Mouse (Mus musculus) urinary bladder, adult 2 months (tissue): ENCODE measurements around the gene Pnpla3. TPM values are rescaled to one million over a fixed set of nuclear protein-coding genes. Genes with fewer than 3 reads are reported as not detected.

ENCODE experiments used
- DNase-seq: peaks from one replicate; pipeline ENCODE4 v3.0.0; 2022; ENCODE audit warnings: low spot score
- polyA plus RNA-seq: library from polyadenylated mRNA; depleted of rRNA; stranded (reverse); fragments of >200 nt; gene quantifications from 2 replicates; pipeline ENCODE4 v1.2.3, GENCODE M21; 2012

Gene Pnpla3
- polyA plus RNA-seq, 1 experiment = 23.6 TPM

GRCm38 (mm10) chr15:84171166-84171565 lies 3.5 kb downstream of the Pnpla3 start:
- no peak for DNase-seq

GRCm38 (mm10) chr15:84178733-84179132 lies 11.1 kb downstream of the Pnpla3 start:
- no peak for DNase-seq

GRCm38 (mm10) chr15:84182000-84182399 lies 14.4 kb downstream of the Pnpla3 start:
- DNase-seq = no peak

- no peak for DNase-seq
Measured at GRCm38 (mm10) chr15:84183967-84184366, 16.3 kb downstream of the Pnpla3 start.

- DNase-seq = no peak
Measured at GRCm38 (mm10) chr15:84186196-84186595, 18.6 kb downstream of the Pnpla3 start.

GRCm38 (mm10) chr15:84188887-84189530 lies 21.4 kb downstream of the Pnpla3 start:
- no peak for DNase-seq

GRCm38 (mm10) chr15:84189881-84190280 lies 22.2 kb downstream of the Pnpla3 start:
- DNase-seq = no peak

- no peak for DNase-seq
Measured at GRCm38 (mm10) chr15:84191724-84192057, 24.1 kb downstream of the Pnpla3 start.

GRCm38 (mm10) chr15:84192058-84192791 lies 24.6 kb downstream of the Pnpla3 start, which contains the start of gene Samm50:
Gene Samm50, plus strand, starts transcription at chr15:84192241.
- DNase-seq = peak; percentile 73

- no peak for DNase-seq
Measured at GRCm38 (mm10) chr15:84196486-84197165, 29.0 kb downstream of the Pnpla3 start.

GRCm38 (mm10) chr15:84207327-84207726 lies 39.7 kb downstream of the Pnpla3 start:
- DNase-seq = no peak

GRCm38 (mm10) chr15:84209517-84210412 lies 42.1 kb downstream of the Pnpla3 start:
- DNase-seq = no peak

GRCm38 (mm10) chr15:84210461-84210860 lies 42.8 kb downstream of the Pnpla3 start:
- no peak for DNase-seq

- no peak for DNase-seq
Measured at GRCm38 (mm10) chr15:84210941-84211340, 43.3 kb downstream of the Pnpla3 start.

- DNase-seq = no peak
Measured at GRCm38 (mm10) chr15:84211564-84211963, 43.9 kb downstream of the Pnpla3 start.

GRCm38 (mm10) chr15:84212031-84212755 lies 44.6 kb downstream of the Pnpla3 start:
- peak; percentile 75 for DNase-seq

- DNase-seq = no peak
Measured at GRCm38 (mm10) chr15:84212756-84213105, 45.1 kb downstream of the Pnpla3 start.

- no peak for DNase-seq
Measured at GRCm38 (mm10) chr15:84213162-84213739, 45.6 kb downstream of the Pnpla3 start.

- no peak for DNase-seq
Measured at GRCm38 (mm10) chr15:84214476-84214875, 46.8 kb downstream of the Pnpla3 start.

GRCm38 (mm10) chr15:84215273-84215672 lies 47.6 kb downstream of the Pnpla3 start:
- DNase-seq = no peak

- DNase-seq = no peak
Measured at GRCm38 (mm10) chr15:84216026-84216425, 48.4 kb downstream of the Pnpla3 start.
